Mouse (Mus musculus) B cell, adult 62 days (primary cell): ENCODE data around the gene 4930415O20Rik. TPM values are rescaled to one million over a fixed set of nuclear protein-coding genes. Genes with fewer than 3 reads are reported as not detected.

ENCODE experiments used
- total RNA-seq: library from RNA; stranded (reverse); gene quantifications from 4 replicates; pipeline ENCODE4 v1.2.4, GENCODE M21; 2023

Gene 4930415O20Rik
- not detected in 4 replicates for total RNA-seq

GRCm38 (mm10) chr15:98570873-98571538, at the start of gene 4930415O20Rik, which contains the start of gene Ccnt1:
Gene 4930415O20Rik (plus strand): TSS chr15:98571004.
Gene Ccnt1 (minus strand): TSS chr15:98570923.

GRCm38 (mm10) chr15:98533881-98534627, 36.8 kb upstream of the 4930415O20Rik start, which contains the start of gene Kansl2:
Gene Kansl2 (minus strand): TSS chr15:98534264.

GRCm38 (mm10) chr15:98609331-98610130, 38.7 kb downstream of the 4930415O20Rik start, which contains the start of gene Adcy6:
Gene Adcy6 (minus strand): TSS chr15:98610076.

GRCm38 (mm10) chr15:98630540-98630939, 59.7 kb downstream of the 4930415O20Rik start, which contains the start of gene Cacnb3:
Gene Cacnb3 (plus strand): TSS chr15:98630840.

Other genes starting within 250 kb of the 4930415O20Rik start
- not detected in 4 replicates for gene Olfr284, start 230.0 kb upstream of the 4930415O20Rik start, total RNA-seq
- not detected in 4 replicates for gene Olfr283, start 190.1 kb upstream of the 4930415O20Rik start, total RNA-seq
- not detected in 4 replicates for gene Olfr282, start 139.8 kb upstream of the 4930415O20Rik start, total RNA-seq
- gene Olfr281, start 118.4 kb upstream of the 4930415O20Rik start, total RNA-seq = not detected in 4 replicates
- not detected in 4 replicates for gene OR5BS1P, start 101.1 kb upstream of the 4930415O20Rik start, total RNA-seq
- not detected in 4 replicates for gene Lalba, start 88.3 kb upstream of the 4930415O20Rik start, total RNA-seq
- not detected in 4 replicates for gene Olfr279, start 78.6 kb upstream of the 4930415O20Rik start, total RNA-seq
- 66.9 to 79.3 TPM (median 72.8 TPM) in 4 replicates for gene Kansl2, start 36.7 kb upstream of the 4930415O20Rik start, total RNA-seq
- gene Ccnt1, start 81 bp upstream of the 4930415O20Rik start, total RNA-seq = 168 to 178 TPM (median 175 TPM) in 4 replicates
- gene Adcy6, start 39.1 kb downstream of the 4930415O20Rik start, total RNA-seq = 0.88 to 3.3 TPM (median 1.6 TPM) in 4 replicates
- gene Cacnb3, start 59.8 kb downstream of the 4930415O20Rik start, total RNA-seq = not detected in 4 replicates
- 129 to 153 TPM (median 138 TPM) in 4 replicates for gene Ddx23, start 91.9 kb downstream of the 4930415O20Rik start, total RNA-seq
- 0.37 TPM in 1 of 4 replicates, not detected in the others for gene Rnd1, start 106.5 kb downstream of the 4930415O20Rik start, total RNA-seq
- not detected in 4 replicates for gene Ccdc65, start 137.2 kb downstream of the 4930415O20Rik start, total RNA-seq
- 11.9 to 19.8 TPM (median 16.6 TPM) in 4 replicates for gene Fkbp11, start 157.2 kb downstream of the 4930415O20Rik start, total RNA-seq
- 73.5 to 82.7 TPM (median 76.8 TPM) in 4 replicates for gene Arf3, start 192.2 kb downstream of the 4930415O20Rik start, total RNA-seq
- gene Wnt10b, start 207.1 kb downstream of the 4930415O20Rik start, total RNA-seq = 1.2 to 1.7 TPM (median 1.2 TPM) in 4 replicates
- gene Wnt1, start 218.9 kb downstream of the 4930415O20Rik start, total RNA-seq = not detected in 4 replicates
- gene Ddn, start 238.5 kb downstream of the 4930415O20Rik start, total RNA-seq = 0.30 to 0.75 TPM (median 0.51 TPM) in 4 replicates